In the genomic region with DNA sequence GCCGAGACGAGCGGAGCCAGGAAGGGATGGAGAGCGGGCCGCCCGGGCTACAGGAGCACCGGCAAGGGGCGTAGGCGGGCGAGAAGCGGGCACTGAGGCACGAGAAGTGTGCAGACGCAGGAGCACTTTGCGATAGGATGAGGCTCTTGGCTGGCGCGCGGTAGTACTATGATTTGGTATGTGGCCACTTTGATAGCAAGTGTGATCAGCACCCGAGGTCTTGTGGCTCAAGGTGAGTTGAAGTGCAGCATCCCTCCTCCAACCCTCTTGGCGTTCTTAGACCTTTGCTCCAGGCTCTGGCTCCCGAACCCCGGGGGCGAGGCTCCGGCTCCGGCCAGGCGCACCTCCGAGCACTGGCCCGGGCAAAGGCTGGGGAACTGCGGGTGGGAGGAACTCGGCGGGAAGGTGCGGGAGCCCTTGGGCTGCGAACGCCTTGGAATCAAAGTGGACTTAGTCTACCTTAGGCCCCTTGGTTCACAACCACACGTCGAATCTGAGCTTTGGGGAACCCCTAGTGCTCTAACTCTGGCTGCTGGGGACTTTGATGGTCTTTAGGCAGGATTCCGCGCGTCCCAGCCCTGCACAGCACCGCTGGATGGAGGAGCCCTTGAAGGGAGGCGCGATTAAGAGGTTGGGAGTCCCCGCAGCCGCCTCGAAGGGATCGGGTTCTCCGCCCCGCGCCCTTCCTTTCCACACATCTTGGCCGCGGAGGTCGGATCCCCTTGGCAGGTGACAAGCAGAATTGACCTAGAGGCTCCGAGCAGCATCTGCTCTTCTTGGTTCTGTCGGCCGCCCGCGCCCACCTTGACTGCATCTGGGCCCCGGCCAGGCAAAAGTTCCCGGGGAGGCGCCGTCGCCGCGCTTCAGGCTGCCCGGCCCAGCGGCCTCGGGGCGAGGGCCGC, we compare ENCODE assay signal across 8 mouse cellular contexts. TPM values are rescaled to one million over a fixed set of nuclear protein-coding genes. Genes with fewer than 3 reads are reported as not detected.
DNase-seq lines count a peak whose midpoint lies in the region; ATAC-seq and TF ChIP-seq lines count a peak whose summit lies in the region.

No protein-coding gene starts in this region.

- peaks cover 42% of the 10 kb centered on the region for H3K4me1 ChIP-seq in heart, embryonic 10.5 days
- H3K4me1 ChIP-seq in embryonic facial prominence, embryonic 14.5 days (ENCODE audit: control insufficient read depth, insufficient read depth, low read length), result peaks cover 15% of the 10 kb centered on the region
- peaks cover 7% of the 10 kb centered on the region; the same call in 1 of the 2 replicates for H3K4me1 ChIP-seq in intestine, embryonic 16.5 days (ENCODE audit: control insufficient read depth, insufficient read depth, low read length)
- peaks cover 25% of the 10 kb centered on the region; the same call in 1 of the 2 replicates for H3K4me1 ChIP-seq in midbrain, postnatal 0 days (ENCODE audit: insufficient read depth, low read length)

- ATAC-seq in embryonic facial prominence, embryonic 14.5 days (ENCODE audit: low read depth), result peak; percentile 8
- ATAC-seq in intestine, embryonic 16.5 days, result peak; percentile 32
- 0 out of 2 replicates have a peak, but pooled peaks have one; percentile 4 for ATAC-seq in midbrain, postnatal 0 days (ENCODE audit: low FRiP score)
- ATAC-seq in inflammation-experienced regulatory T-cells, adult 6 months, result no peak

- no peak for TF ChIP-seq CTCF in midbrain, postnatal 0 days (IDR thresholded peaks at IDR 0.05)

- no peaks in the 10 kb centered on the region for H3K9me3 ChIP-seq in heart, embryonic 10.5 days
- no peaks in the 10 kb centered on the region for H3K9me3 ChIP-seq in embryonic facial prominence, embryonic 14.5 days (ENCODE audit: control insufficient read depth, low read length)
- no peaks in the 10 kb centered on the region for H3K9me3 ChIP-seq in intestine, embryonic 16.5 days (ENCODE audit: control insufficient read depth, low read length)
- no peaks in the 10 kb centered on the region for H3K9me3 ChIP-seq in midbrain, postnatal 0 days (ENCODE audit: low read length)

- peak overlapping the region; percentile 80 for H3K4me3 ChIP-seq in heart, embryonic 10.5 days
- H3K4me3 ChIP-seq in embryonic facial prominence, embryonic 14.5 days (ENCODE audit: low read depth, low read length), result peak overlapping the region; percentile 63
- peak overlapping the region; percentile 78 for H3K4me3 ChIP-seq in intestine, embryonic 16.5 days (ENCODE audit: low read length)
- H3K4me3 ChIP-seq in midbrain, postnatal 0 days (ENCODE audit: low read depth, low read length), result peak overlapping the region; percentile 73

- whole genome bisulfite sequencing in heart, embryonic 10.5 days, result under 1% methylated on average over 68 of the region's 68 CpGs
- WGBS in embryonic facial prominence, embryonic 14.5 days, result under 1% methylated on average over 59 of the region's 68 CpGs
- WGBS in intestine, embryonic 16.5 days, result under 1% methylated on average over 67 of the region's 68 CpGs
- under 1% methylated on average over 66 of the region's 68 CpGs for WGBS in midbrain, postnatal 0 days

- peak overlapping the region; percentile 52 for H3K9ac ChIP-seq in embryonic facial prominence, embryonic 14.5 days (ENCODE audit: low read depth, low read length)
- peak overlapping the region; percentile 66 for H3K9ac ChIP-seq in intestine, embryonic 16.5 days (ENCODE audit: low read depth, low read length)
- peak overlapping the region; percentile 77 for H3K9ac ChIP-seq in midbrain, postnatal 0 days (replicated peaks; ENCODE audit: low read length, poor library complexity, severe bottlenecking)

- peak overlapping the region; percentile 52; the same call in 1 of the 2 replicates for H3K27ac ChIP-seq in heart, embryonic 10.5 days
- no peak overlapping the region for H3K27ac ChIP-seq in embryonic facial prominence, embryonic 14.5 days (replicated peaks; ENCODE audit: low read depth, low read length)
- H3K27ac ChIP-seq in intestine, embryonic 16.5 days (ENCODE audit: low read length), result no peak overlapping the region
- H3K27ac ChIP-seq in midbrain, postnatal 0 days (ENCODE audit: low read depth, low read length), result peak overlapping the region; percentile 72

- H3K4me2 ChIP-seq in embryonic facial prominence, embryonic 14.5 days (ENCODE audit: low read depth, low read length), result peak overlapping the region; percentile 90
- H3K4me2 ChIP-seq in intestine, embryonic 16.5 days (ENCODE audit: low read depth, low read length), result peak overlapping the region; percentile 90
- H3K4me2 ChIP-seq in midbrain, postnatal 0 days (ENCODE audit: low read depth, low read length, poor library complexity, severe bottlenecking), result peak overlapping the region; percentile 62

- H3K27me3 ChIP-seq in heart, embryonic 10.5 days (ENCODE audit: insufficient read depth, poor library complexity, severe bottlenecking), result peaks cover 53% of the 10 kb centered on the region
- H3K27me3 ChIP-seq in embryonic facial prominence, embryonic 14.5 days (replicated peaks; ENCODE audit: control insufficient read depth, insufficient read depth, low read length), result peaks cover 26% of the 10 kb centered on the region
- H3K27me3 ChIP-seq in intestine, embryonic 16.5 days (replicated peaks; ENCODE audit: control insufficient read depth, insufficient read depth, low read length), result peaks cover 16% of the 10 kb centered on the region
- 0 out of 2 replicates have a peak, but pooled peaks cover 3% of the 10 kb centered on the region for H3K27me3 ChIP-seq in midbrain, postnatal 0 days (ENCODE audit: insufficient read depth, low read length)

- DNase-seq in heart, embryonic 10.5 days (ENCODE audit: low spot score), result no peak
- no peak for DNase-seq in heart, adult 8-10 months (ENCODE audit: low spot score)
- peak; percentile 38 for DNase-seq in R1 (ENCODE audit: low read depth, low spot score)
- DNase-seq in embryonic facial prominence, embryonic 14.5 days (ENCODE audit: low spot score), result no peak
- DNase-seq in midbrain, postnatal 0 days (ENCODE audit: low spot score), result no peak
- DNase-seq in spleen, adult 18-20 months, result no peak

- H3K36me3 ChIP-seq in heart, embryonic 10.5 days, result no peaks in the 10 kb centered on the region
- no peaks in the 10 kb centered on the region for H3K36me3 ChIP-seq in embryonic facial prominence, embryonic 14.5 days (ENCODE audit: control insufficient read depth, insufficient read depth, low read length)
- H3K36me3 ChIP-seq in intestine, embryonic 16.5 days (ENCODE audit: control insufficient read depth, insufficient read depth, low read length), result no peaks in the 10 kb centered on the region
- H3K36me3 ChIP-seq in midbrain, postnatal 0 days (ENCODE audit: insufficient read depth, low read length), result no peaks in the 10 kb centered on the region

RNA-seq across cellular contexts. Expression of a gene that starts 0.5 kb away (rescaled TPM):
- 2.0 and 2.2 TPM in 2 replicates for polyA plus RNA-seq in heart, embryonic 10.5 days (2016; fragmentation: Nextera tagmentation; extraction: Ambion mirVana)
- 1 to 10 TPM; 3.7 to 4.9 (median 4.4) TPM for total RNA-seq in heart, adult 8-10 months (2022)
- polyA plus RNA-seq in embryonic facial prominence, embryonic 14.5 days (2014; fragmentation: Nextera tagmentation; extraction: Ambion mirVana), result 3.0 and 3.3 TPM in 2 replicates
- polyA plus RNA-seq in intestine, embryonic 16.5 days (2015; fragmentation: Nextera tagmentation; extraction: Ambion mirVana), result 4.1 and 4.2 TPM in 2 replicates
- 64.8 and 83.3 TPM in 2 replicates for total RNA-seq in midbrain, postnatal 0 days (2014; rRNA removed)
- polyA plus RNA-seq in midbrain, postnatal 0 days (2015; fragmentation: Nextera tagmentation; extraction: Ambion mirVana), result 17.4 and 19.3 TPM in 2 replicates
- 1 to 10 TPM; 1.1 to 3.9 (median 2.6) TPM for polyA plus RNA-seq in inflammation-experienced regulatory T-cells, adult 6 months (2017; shearing (Covaris generic))

Comparison
In these comparisons a context has a peak if more than half of its experiments do, and no peak if none do; other contexts are left out.
1. H3K27ac ChIP-seq: peak in heart, embryonic 10.5 days (single experiment) and midbrain, postnatal 0 days (single experiment); none in embryonic facial prominence, embryonic 14.5 days (single experiment) and intestine, embryonic 16.5 days (single experiment).
2. Peak in every context shown above with its lines, with median percentiles within 50 percentile points of each other: H3K4me3 ChIP-seq, H3K4me2 ChIP-seq and H3K9ac ChIP-seq.